Mouse (Mus musculus): ENCODE measurements around the gene Ints4.

Gene Ints4

DNA sequence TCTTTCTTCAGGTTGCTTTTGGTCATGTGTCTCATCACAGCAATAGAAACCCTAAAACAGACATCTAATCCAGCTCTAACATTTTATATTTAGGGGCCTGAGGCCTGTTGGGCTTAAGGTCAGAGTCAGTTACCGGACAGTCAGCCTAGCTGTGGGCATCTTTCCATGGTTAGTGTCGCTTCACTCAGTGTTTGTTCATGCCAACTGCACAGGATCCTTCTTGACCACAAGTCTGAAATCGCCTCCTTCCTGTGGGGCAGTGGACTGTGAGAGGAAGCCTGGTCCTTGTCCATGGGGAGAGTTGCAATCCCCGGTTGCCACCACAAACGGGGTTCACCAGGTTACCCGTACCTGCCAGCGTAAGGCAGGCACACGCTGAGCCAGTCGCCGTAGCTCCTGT, 68.5 kb downstream of the Ints4 start:
- DNase-seq: no peak

GRCm38 (mm10) chr7:97550673-97551072, 69.9 kb downstream of the Ints4 start:
- no peak for DNase-seq

- no peak for DNase-seq
Measured at GRCm38 (mm10) chr7:97563576-97563975, 82.8 kb downstream of the Ints4 start.

- DNase-seq: no peak
Measured at GRCm38 (mm10) chr7:97569372-97569771, 88.6 kb downstream of the Ints4 start.

DNA sequence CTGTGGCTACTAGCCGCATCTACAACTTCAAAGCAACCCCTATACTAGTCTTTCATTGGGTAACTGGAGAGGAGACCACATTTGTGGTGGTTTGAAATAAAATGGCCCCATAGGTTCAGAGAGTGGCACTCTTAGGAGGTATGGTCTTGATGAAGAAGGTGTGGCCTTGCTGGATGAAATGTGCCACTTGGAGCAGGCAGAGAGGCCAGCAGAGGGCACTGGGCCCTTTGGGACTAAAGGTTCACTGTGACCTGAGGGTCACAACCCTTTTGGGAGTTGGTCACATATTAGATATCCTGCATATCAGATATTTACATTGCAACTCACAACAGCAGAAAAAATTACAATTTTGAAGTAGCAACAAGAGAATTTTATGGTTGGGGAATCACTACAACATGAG, 89.6 kb downstream of the Ints4 start:
- no peak for DNase-seq

GRCm38 (mm10) chr7:97578361-97579066, 97.8 kb downstream of the Ints4 start:
- peak; percentile 46 for DNase-seq

DNA sequence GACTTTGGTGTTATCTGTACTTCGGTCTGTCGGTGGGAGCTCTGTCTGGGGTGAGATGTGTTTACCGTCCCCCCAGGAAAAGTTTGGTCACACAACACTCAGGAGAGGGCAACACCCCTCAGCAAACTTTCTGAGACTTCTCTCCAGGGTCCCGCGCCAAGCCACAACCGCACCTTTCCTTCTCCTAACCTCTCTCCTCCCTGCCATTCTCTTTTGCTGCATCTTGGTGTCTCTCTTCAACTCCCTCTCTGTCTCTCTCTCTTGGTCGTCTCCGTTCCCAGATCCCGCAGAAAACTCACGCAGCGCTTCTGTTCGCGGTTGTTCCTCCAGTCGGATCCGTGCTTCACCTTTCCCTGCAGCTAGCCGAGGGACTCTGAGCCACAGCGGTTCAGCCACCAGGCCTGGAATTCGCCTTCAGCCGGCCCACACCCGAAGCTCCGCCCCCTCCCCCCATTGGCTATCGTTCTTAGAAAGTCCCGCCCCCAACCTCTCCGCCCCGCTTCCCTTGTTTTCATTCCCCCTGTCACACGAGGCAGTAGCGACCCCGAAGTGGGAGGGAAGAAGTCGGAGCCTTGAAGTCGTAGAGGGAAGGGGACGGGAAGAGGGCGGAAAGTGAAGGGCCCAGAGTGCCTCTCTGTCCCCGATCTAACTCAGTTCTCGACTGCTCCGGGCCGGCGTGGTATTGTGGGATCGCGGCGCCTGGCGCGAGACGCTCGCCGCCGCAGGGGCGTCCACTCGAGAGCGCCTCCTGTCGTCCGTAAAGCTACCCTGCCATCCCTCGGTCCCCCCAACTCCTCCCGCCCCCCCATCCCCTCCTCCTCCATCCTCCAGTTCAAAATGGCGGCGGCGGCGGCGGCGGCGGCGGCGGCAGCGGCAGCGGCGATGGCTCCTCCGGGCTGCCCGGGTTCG, 98.6 kb downstream of the Ints4 start, which contains the start of the genes Aamdc and Rsf1:
TSS of gene Aamdc (minus strand) at position 431 of the 909 bp plus-strand sequence.
TSS of gene Rsf1 (plus strand) at position 823 of the 909 bp plus-strand sequence.
- DNase-seq: peak; percentile 96

DNA sequence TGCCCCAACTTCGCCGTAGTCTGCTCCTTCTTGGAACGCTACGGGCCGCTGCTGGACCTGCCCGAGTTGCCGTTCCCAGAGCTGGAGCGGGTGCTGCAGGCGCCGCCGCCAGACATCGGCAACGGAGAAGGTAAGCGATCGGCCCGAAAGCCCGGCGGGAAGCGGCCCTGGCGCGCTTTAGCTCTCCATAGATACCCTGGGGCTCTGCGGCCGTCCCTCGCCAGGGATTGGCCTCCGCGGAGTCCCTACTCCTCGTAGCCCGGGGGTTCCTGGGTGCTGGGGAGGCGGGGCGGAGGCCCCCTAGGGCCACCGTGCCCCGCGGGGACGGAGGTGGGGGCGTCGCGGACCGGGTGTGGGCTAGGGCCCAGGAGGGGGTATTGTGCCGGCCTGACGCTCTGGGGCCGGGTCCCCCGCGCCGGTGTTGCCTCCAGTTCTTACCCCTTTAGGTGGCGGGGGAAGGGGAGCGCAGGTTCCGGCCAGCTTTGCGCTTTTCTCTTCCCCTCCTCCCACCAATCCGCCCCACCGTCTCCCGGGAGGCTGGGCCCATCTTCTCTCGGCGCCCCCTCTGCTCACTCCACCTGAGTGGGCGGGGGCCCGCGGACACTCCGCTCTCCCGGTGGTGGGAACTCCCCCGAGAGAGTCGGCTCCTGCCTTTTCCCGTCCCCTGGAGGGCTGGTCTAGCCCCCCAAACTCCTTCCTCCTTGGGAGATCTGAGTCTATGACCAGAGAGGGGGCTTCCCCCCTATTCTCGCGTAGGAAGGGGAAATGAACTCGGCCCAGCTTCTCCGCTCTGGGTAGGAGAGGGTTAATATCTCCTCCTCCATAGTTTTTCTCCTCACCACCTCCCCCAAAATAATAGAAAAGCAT, 99.5 kb downstream of the Ints4 start:
- peak; percentile 49 for DNase-seq

DNA sequence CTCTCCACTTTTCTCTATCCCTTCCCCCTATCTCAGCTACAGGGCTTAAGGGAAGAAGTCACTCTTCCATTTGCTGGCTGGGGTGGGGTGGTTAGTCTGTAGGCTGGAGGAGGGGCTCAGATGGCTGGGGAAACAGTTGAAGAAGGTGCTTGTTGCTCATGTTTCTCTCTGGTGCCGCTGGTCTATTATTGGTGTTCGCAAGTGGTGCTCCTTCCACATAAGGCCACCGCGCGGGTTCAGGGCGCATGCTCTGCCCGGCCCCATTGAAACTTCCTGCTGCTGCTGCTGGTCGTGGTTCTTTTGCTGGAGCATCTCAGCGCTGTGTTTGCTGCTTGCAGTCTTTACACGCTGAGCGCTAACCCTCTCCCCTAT, 100.1 kb downstream of the Ints4 start:
- peak; percentile 82 for DNase-seq

GRCm38 (mm10) chr7:97588506-97588905, 107.8 kb downstream of the Ints4 start:
- no peak for DNase-seq

GRCm38 (mm10) chr7:97590488-97590887, 109.7 kb downstream of the Ints4 start:
- no peak for DNase-seq
